Mouse (Mus musculus) spleen, adult 10 weeks (tissue): Measurements from ENCODE around the gene Vwa8. TPM values are rescaled to one million over a fixed set of nuclear protein-coding genes. Genes with fewer than 3 reads are reported as not detected.

Source experiments
- polyA plus RNA-seq: library from polyadenylated mRNA; stranded (reverse); fragments of 350-450 nt; fragmentation: Illumina TruSeq; extraction: RNeasy Lipid Tissue Mini Kit (QIAGEN cat#74804); gene quantifications from one replicate; pipeline ENCODE4 v1.2.3, GENCODE M21; 2015; ENCODE audit warnings: low replicate concordance; ENCODE audit not compliant: insufficient read depth

The Vwa8 gene
- polyA plus RNA-seq, result 15.2 TPM

DNA sequence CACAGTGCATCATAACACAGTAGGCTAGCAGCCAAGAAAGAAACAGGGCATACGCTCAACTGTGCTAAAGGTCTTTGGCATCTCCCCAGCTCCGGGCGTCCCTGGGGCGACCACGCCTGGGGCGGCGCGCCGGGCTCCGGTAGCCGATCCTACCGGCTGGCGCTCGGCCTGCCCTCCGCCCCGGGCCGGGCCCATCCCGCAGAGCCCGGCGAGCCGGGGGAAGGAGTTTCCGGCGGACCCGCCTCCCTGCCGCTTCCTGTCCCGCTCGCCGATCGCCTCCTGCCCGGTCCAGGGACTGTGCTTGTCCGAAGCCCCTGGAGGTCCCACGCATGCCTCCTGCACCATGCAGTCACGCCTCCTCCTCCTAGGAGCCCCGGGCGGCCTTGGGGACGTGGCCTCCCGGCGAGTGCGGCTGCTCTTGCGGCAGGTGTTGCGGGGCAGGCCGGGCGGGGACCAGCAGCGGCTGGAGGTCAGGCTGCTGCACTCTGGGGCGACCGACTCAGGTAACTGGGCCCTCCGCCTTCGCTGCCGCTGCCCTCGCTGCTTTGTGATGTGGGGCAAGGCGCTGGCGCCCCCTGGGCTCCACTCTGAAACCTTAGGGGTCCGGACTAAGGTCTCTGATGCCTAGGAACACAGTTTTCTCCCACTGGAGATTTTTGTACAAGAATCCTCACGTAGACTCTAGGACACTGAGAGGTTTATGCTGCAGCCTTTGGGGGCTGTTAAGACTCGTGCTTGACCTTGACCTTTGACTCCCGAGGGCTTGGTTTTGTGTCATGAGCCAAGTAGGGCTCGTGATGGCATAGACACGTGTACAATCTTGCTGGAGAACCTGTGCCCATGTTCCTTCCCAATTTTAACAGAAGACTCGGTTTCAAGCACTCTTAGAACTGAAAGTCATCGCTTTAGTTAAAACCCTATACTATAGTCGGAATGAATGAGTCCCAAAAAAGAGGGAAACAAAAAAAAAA lies at the start of gene Vwa8:
Gene Vwa8 (plus strand): TSS at position 112 of the 971 bp plus-strand sequence.

Other genes with a start within 250 kb of the Vwa8 start
- gene Dgkh, start 116.3 kb upstream of the Vwa8 start, polyA plus RNA-seq, result 3.3 TPM